Mouse (Mus musculus): ENCODE measurements around the gene Sparcl1.

GRCm38 (mm10) chr5:104089751-104090150, 23.8 kb downstream of the Sparcl1 start:
- no peak for TF ChIP-seq CTCF (IDR thresholded peaks at IDR 0.05; ENCODE audit: low read depth)
- no peak for TF ChIP-seq EP300 (IDR thresholded peaks at IDR 0.05; ENCODE audit: low read depth)
